Mouse (Mus musculus) cerebellum, adult 8-10 months (tissue): ENCODE results near the gene Gpatch8.
A peak's percentile ranks its signal among the peaks of the same experiment; 100 is the strongest.

Experiments used
- DNase-seq: peaks from one replicate; pipeline ENCODE4 v3.0.0; 2022

Gene Gpatch8

GRCm38 (mm10) chr11:102447497-102447896 is 108.7 kb downstream of the Gpatch8 start, which contains the start of gene Fam171a2:
Gene Fam171a2 (minus strand): TSS chr11:102447682.
- DNase-seq, result peak; percentile 85

GRCm38 (mm10) chr11:102446581-102447461 is 109.4 kb downstream of the Gpatch8 start:
- peak; percentile 66 for DNase-seq

GRCm38 (mm10) chr11:102445891-102446361 is 110.3 kb downstream of the Gpatch8 start:
- DNase-seq, result peak; percentile 55

- peak; percentile 40 for DNase-seq
Measured at GRCm38 (mm10) chr11:102445264-102445890, 110.8 kb downstream of the Gpatch8 start.

- no peak for DNase-seq
Measured at GRCm38 (mm10) chr11:102444781-102445180, 111.4 kb downstream of the Gpatch8 start.

GRCm38 (mm10) chr11:102444321-102444720 is 111.9 kb downstream of the Gpatch8 start:
- no peak for DNase-seq

GRCm38 (mm10) chr11:102443740-102444139 is 112.5 kb downstream of the Gpatch8 start:
- peak; percentile 34 for DNase-seq

GRCm38 (mm10) chr11:102442089-102442488 is 114.1 kb downstream of the Gpatch8 start:
- DNase-seq, result peak; percentile 23

GRCm38 (mm10) chr11:102441434-102441833 is 114.8 kb downstream of the Gpatch8 start:
- DNase-seq, result no peak

GRCm38 (mm10) chr11:102440255-102440654 is 115.9 kb downstream of the Gpatch8 start:
- no peak for DNase-seq

GRCm38 (mm10) chr11:102439093-102440082 is 116.8 kb downstream of the Gpatch8 start:
- DNase-seq, result peak; percentile 69

GRCm38 (mm10) chr11:102438212-102439092 is 117.7 kb downstream of the Gpatch8 start:
- DNase-seq, result peak; percentile 88

GRCm38 (mm10) chr11:102437120-102438061 is 118.8 kb downstream of the Gpatch8 start:
- peak; percentile 57 for DNase-seq

GRCm38 (mm10) chr11:102436471-102436790 is 119.8 kb downstream of the Gpatch8 start:
- DNase-seq, result no peak

- peak; percentile 55 for DNase-seq
Measured at GRCm38 (mm10) chr11:102435754-102436470, 120.3 kb downstream of the Gpatch8 start.

GRCm38 (mm10) chr11:102434816-102435705 is 121.1 kb downstream of the Gpatch8 start:
- peak; percentile 35 for DNase-seq

- DNase-seq, result peak; percentile 92
Measured at GRCm38 (mm10) chr11:102434406-102434805, 121.8 kb downstream of the Gpatch8 start.

GRCm38 (mm10) chr11:102433866-102434265 is 122.3 kb downstream of the Gpatch8 start:
- DNase-seq, result no peak

- peak; percentile 65 for DNase-seq
Measured at GRCm38 (mm10) chr11:102432896-102433295, 123.3 kb downstream of the Gpatch8 start.
